Mouse (Mus musculus) kidney, embryonic 16.5 days (tissue): ENCODE measurements around the gene Pdcd5. TPM values are rescaled to one million over a fixed set of nuclear protein-coding genes. Genes with fewer than 3 reads are reported as not detected.

Experiments used
- ATAC-seq: fragments of 200-750 bp; cut with Nextera tagmentation; 2 replicates; pipeline ENCODE4 v1.8.0; 2017; ENCODE audit warnings: moderate TSS enrichment; ENCODE audit not compliant: low FRiP score, low TSS enrichment
- H3K27ac ChIP-seq: fragments of 300-500 bp; sonication (generic); 2 replicates; pipeline ENCODE4 v1.5.1; 2014; ENCODE audit warnings: low read length
- H3K27me3 ChIP-seq: fragments of 300-500 bp; sonication (generic); 2 replicates; pipeline ENCODE4 v1.6.1; 2014; ENCODE audit warnings: low read length, control low read depth, mixed read lengths; ENCODE audit not compliant: insufficient read depth
- H3K36me3 ChIP-seq: fragments of 300-500 bp; sonication (generic); 2 replicates; pipeline ENCODE4 v1.6.1; 2014; ENCODE audit warnings: low read length, control low read depth, mixed read lengths; ENCODE audit not compliant: insufficient read depth
- H3K4me1 ChIP-seq: fragments of 300-500 bp; sonication (generic); 2 replicates; pipeline ENCODE4 v1.6.1; 2014; ENCODE audit warnings: low read length, control low read depth, mixed read lengths; ENCODE audit not compliant: insufficient read depth
- H3K4me2 ChIP-seq: fragments of 300-500 bp; sonication (generic); replicated peaks from 2 replicates; pipeline ENCODE4 v1.6.1; 2014; ENCODE audit warnings: low read depth, low read length
- H3K4me3 ChIP-seq: fragments of 300-500 bp; sonication (generic); 2 replicates; pipeline ENCODE4 v1.5.1; 2014; ENCODE audit warnings: mild to moderate bottlenecking, low read length
- H3K9ac ChIP-seq: fragments of 300-500 bp; sonication (generic); replicated peaks from 2 replicates; pipeline ENCODE4 v1.6.1; 2014; ENCODE audit warnings: low read length
- H3K9me3 ChIP-seq: fragments of 300-500 bp; sonication (generic); 2 replicates; pipeline ENCODE4 v1.6.1; 2016; ENCODE audit warnings: low read length, control low read depth
- WGBS: fragments of 180-500 bp; shearing (Covaris S2); extraction: QIAGEN DNeasy Blood & Tissue Kit; methylation state at CpG from one replicate; pipeline ENCODE4 v1.1.7; 2014; 5-methylcytosine and 5-hydroxymethylcytosine counted together
- polyA plus RNA-seq: library from polyadenylated mRNA; unstranded; fragments of >200 nt; fragmentation: Nextera tagmentation; extraction: Ambion mirVana; gene quantifications from 2 replicates; pipeline ENCODE4 v1.2.1, GENCODE M21; 2015

Gene Pdcd5
- polyA plus RNA-seq, 1 experiment from 2014 or later = 233 TPM

- no peaks in the 10 kb centered on the region for H3K4me1 ChIP-seq
- no peak overlapping the region for H3K27ac ChIP-seq
- no peak for ATAC-seq
- no peaks in the 10 kb centered on the region for H3K27me3 ChIP-seq
- peaks cover 48% of the 10 kb centered on the region for H3K36me3 ChIP-seq
- H3K9ac ChIP-seq = no peak overlapping the region
- H3K4me3 ChIP-seq = no peak overlapping the region
- H3K4me2 ChIP-seq = no peak overlapping the region
- 66% methylated on average over 4 of the region's 4 CpGs for WGBS
- no peaks in the 10 kb centered on the region for H3K9me3 ChIP-seq
Observed at GRCm38 (mm10) chr7:35617513-35617912, 29.8 kb downstream of the Pdcd5 start.

- no peaks in the 10 kb centered on the region for H3K27me3 ChIP-seq
- H3K36me3 ChIP-seq = peaks cover 75% of the 10 kb centered on the region
- no peaks in the 10 kb centered on the region for H3K4me1 ChIP-seq
- no peak overlapping the region for H3K27ac ChIP-seq
- no peak overlapping the region for H3K9ac ChIP-seq
- no peak overlapping the region for H3K4me3 ChIP-seq
- no peaks in the 10 kb centered on the region for H3K9me3 ChIP-seq
- no peak overlapping the region for H3K4me2 ChIP-seq
- WGBS = 93% methylated on average over 10 of the region's 10 CpGs
- ATAC-seq = no peak
Observed at GRCm38 (mm10) chr7:35609245-35609644, 38.1 kb downstream of the Pdcd5 start.

- Histone ChIP-seq H3K4me3 (no peak overlapping the region), H3K27me3 (no peaks in the 10 kb centered on the region), H3K9ac (no peak overlapping the region), H3K4me2 (no peak overlapping the region), H3K4me1 (no peaks in the 10 kb centered on the region), H3K9me3 (no peaks in the 10 kb centered on the region), H3K36me3 (peaks cover 78% of the 10 kb centered on the region), H3K27ac (no peak overlapping the region)
- no peak for ATAC-seq
- WGBS = 79% methylated on average over 10 of the region's 10 CpGs
Observed at GRCm38 (mm10) chr7:35606816-35607215, 40.5 kb downstream of the Pdcd5 start.

- H3K4me1 ChIP-seq = no peaks in the 10 kb centered on the region
- no peaks in the 10 kb centered on the region for H3K9me3 ChIP-seq
- 97% methylated on average over 5 of the region's 5 CpGs for WGBS
- H3K27ac ChIP-seq = no peak overlapping the region
- no peak overlapping the region for H3K4me2 ChIP-seq
- no peak overlapping the region for H3K9ac ChIP-seq
- H3K36me3 ChIP-seq = peaks cover 56% of the 10 kb centered on the region
- no peak overlapping the region for H3K4me3 ChIP-seq
- H3K27me3 ChIP-seq = no peaks in the 10 kb centered on the region
- no peak for ATAC-seq
Observed at GRCm38 (mm10) chr7:35602766-35603165, 44.6 kb downstream of the Pdcd5 start.

GRCm38 (mm10) chr7:35601106-35601505 lies 46.2 kb downstream of the Pdcd5 start:
- Histone ChIP-seq H3K27ac (no peak overlapping the region), H3K9ac (no peak overlapping the region), H3K27me3 (no peaks in the 10 kb centered on the region), H3K4me1 (no peaks in the 10 kb centered on the region), H3K4me2 (no peak overlapping the region), H3K9me3 (no peaks in the 10 kb centered on the region), H3K36me3 (peaks cover 47% of the 10 kb centered on the region), H3K4me3 (no peak overlapping the region)
- no peak for ATAC-seq
- 87% methylated on average over 6 of the region's 6 CpGs for WGBS

- Histone ChIP-seq H3K36me3 (peaks cover 50% of the 10 kb centered on the region), H3K27ac (no peak overlapping the region), H3K4me3 (no peak overlapping the region), H3K4me2 (no peak overlapping the region), H3K27me3 (no peaks in the 10 kb centered on the region), H3K9ac (no peak overlapping the region), H3K4me1 (no peaks in the 10 kb centered on the region), H3K9me3 (no peaks in the 10 kb centered on the region)
- no peak for ATAC-seq
- 89% methylated on average over 10 of the region's 10 CpGs for WGBS
Observed at GRCm38 (mm10) chr7:35600031-35600430, 47.3 kb downstream of the Pdcd5 start.

GRCm38 (mm10) chr7:35599492-35599891 lies 47.8 kb downstream of the Pdcd5 start:
- Histone ChIP-seq H3K36me3 (peaks cover 46% of the 10 kb centered on the region), H3K4me3 (no peak overlapping the region), H3K4me1 (no peaks in the 10 kb centered on the region), H3K4me2 (no peak overlapping the region), H3K27ac (no peak overlapping the region), H3K9me3 (no peaks in the 10 kb centered on the region), H3K9ac (no peak overlapping the region), H3K27me3 (no peaks in the 10 kb centered on the region)
- 96% methylated on average over 9 of the region's 9 CpGs for WGBS
- ATAC-seq = no peak

GRCm38 (mm10) chr7:35594311-35594710 lies 53.0 kb downstream of the Pdcd5 start:
- Histone ChIP-seq H3K27ac (no peak overlapping the region), H3K9ac (no peak overlapping the region), H3K27me3 (no peaks in the 10 kb centered on the region), H3K36me3 (peaks cover 35% of the 10 kb centered on the region), H3K4me2 (no peak overlapping the region), H3K9me3 (no peaks in the 10 kb centered on the region), H3K4me3 (no peak overlapping the region), H3K4me1 (no peaks in the 10 kb centered on the region)
- WGBS = 93% methylated on average over 5 of the region's 5 CpGs
- no peak for ATAC-seq

Other genes starting within 250 kb of the Pdcd5 start
- gene Slc7a9, start 198.7 kb downstream of the Pdcd5 start, polyA plus RNA-seq = 11.2 and 13.3 TPM in 2 replicates
- gene Tdrd12, start 109.8 kb downstream of the Pdcd5 start, polyA plus RNA-seq = 0.14 and 0.24 TPM in 2 replicates
- gene Nudt19, start 91.2 kb downstream of the Pdcd5 start, polyA plus RNA-seq = 76.6 and 88.9 TPM in 2 replicates
- gene Rgs9bp, start 61.9 kb downstream of the Pdcd5 start, polyA plus RNA-seq = 0.26 and 0.28 TPM in 2 replicates
- 37.1 and 37.7 TPM in 2 replicates for gene Ankrd27, start 61.3 kb downstream of the Pdcd5 start, polyA plus RNA-seq
- gene Dpy19l3, start 106.9 kb upstream of the Pdcd5 start, polyA plus RNA-seq = 26.9 and 27.5 TPM in 2 replicates
- gene Zfp507, start 155.5 kb upstream of the Pdcd5 start, polyA plus RNA-seq = 15.5 and 16.5 TPM in 2 replicates